Mouse (Mus musculus) thymus, postnatal 10 days (tissue): ENCODE results near the gene 9930021J03Rik.

Experiments used
- DNase-seq, 2 experiments: peaks; one replicate each; pipeline ENCODE4 v3.0.0; 2021; ENCODE audit warnings: low spot score in 2 of 2

The 9930021J03Rik gene

GRCm38 (mm10) chr19:29695071-29695470 is 110.7 kb downstream of the 9930021J03Rik start:
- DNase-seq: no peak

GRCm38 (mm10) chr19:29683844-29684540 is 121.8 kb downstream of the 9930021J03Rik start:
- peak; percentile 48 to 84 for DNase-seq

GRCm38 (mm10) chr19:29680182-29681152 is 125.3 kb downstream of the 9930021J03Rik start:
- DNase-seq: no peak

GRCm38 (mm10) chr19:29678181-29678778 is 127.5 kb downstream of the 9930021J03Rik start:
- no peak for DNase-seq

- DNase-seq: no peak
Measured at GRCm38 (mm10) chr19:29676479-29677193, 129.2 kb downstream of the 9930021J03Rik start.

- DNase-seq: no peak
Measured at GRCm38 (mm10) chr19:29675562-29676078, 130.2 kb downstream of the 9930021J03Rik start.

GRCm38 (mm10) chr19:29674946-29675345 is 130.8 kb downstream of the 9930021J03Rik start:
- DNase-seq: no peak

- DNase-seq: no peak
Measured at GRCm38 (mm10) chr19:29672660-29673059, 133.1 kb downstream of the 9930021J03Rik start.

- DNase-seq: no peak
Measured at GRCm38 (mm10) chr19:29671160-29671559, 134.6 kb downstream of the 9930021J03Rik start.

GRCm38 (mm10) chr19:29670247-29670646 is 135.5 kb downstream of the 9930021J03Rik start:
- no peak for DNase-seq

GRCm38 (mm10) chr19:29668135-29668534 is 137.7 kb downstream of the 9930021J03Rik start:
- no peak for DNase-seq

- DNase-seq: no peak
Measured at GRCm38 (mm10) chr19:29666965-29667594, 138.7 kb downstream of the 9930021J03Rik start.

GRCm38 (mm10) chr19:29666164-29666563 is 139.6 kb downstream of the 9930021J03Rik start:
- DNase-seq: no peak

GRCm38 (mm10) chr19:29664934-29665333 is 140.9 kb downstream of the 9930021J03Rik start:
- DNase-seq: no peak
